Mouse (Mus musculus) common myeloid progenitor, adult 5-6 weeks (primary cell): ENCODE measurements around the gene Gadd45a. TPM values are rescaled to one million over a fixed set of nuclear protein-coding genes. Genes with fewer than 3 reads are reported as not detected.
"Not testable (repeated sequence)": the region's sequence is repeated elsewhere in the genome, so short reads cannot be mapped to it uniquely, and the experiment has no call there.

ENCODE experiments used
- ATAC-seq: replicated peaks from 2 replicates; pipeline ENCODE4 v1.8.0; 2016; ENCODE audit warnings: low read depth, mild to moderate bottlenecking, moderate TSS enrichment, inconsistent platforms; ENCODE audit not compliant: poor library complexity, severe bottlenecking
- total RNA-seq: library from RNA; stranded (forward); fragments of 200-1000, 187-1606 nt; gene quantifications from 2 replicates; pipeline ENCODE4 v1.2.3, GENCODE M21; 2017

Gadd45a gene
- total RNA-seq, 1 experiment from 2014 or later = 41.3 TPM

DNA sequence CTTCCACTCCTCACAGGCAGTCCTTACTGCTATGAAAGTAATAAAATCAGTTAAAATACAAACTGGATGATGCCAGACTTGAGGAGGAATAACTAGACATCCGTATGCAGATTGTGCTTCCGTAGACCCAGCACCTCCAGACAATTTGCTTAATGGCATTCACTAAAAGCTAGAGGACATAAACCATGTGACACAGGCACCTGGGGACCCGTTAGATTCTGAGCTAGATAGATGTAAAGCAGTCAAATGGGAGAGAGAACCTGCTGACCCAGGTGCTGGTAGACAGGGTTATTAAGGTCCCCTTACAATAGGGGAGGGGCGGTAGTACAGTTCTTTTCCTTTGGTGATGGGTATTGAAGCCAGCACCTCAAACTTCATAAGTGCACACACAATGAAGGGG lies 13.5 kb downstream of the Gadd45a start:
- ATAC-seq = no peak

- ATAC-seq = no peak
These were observed 15.9 kb downstream of the Gadd45a start for GRCm38 (mm10) chr6:67021308-67021707.

DNA sequence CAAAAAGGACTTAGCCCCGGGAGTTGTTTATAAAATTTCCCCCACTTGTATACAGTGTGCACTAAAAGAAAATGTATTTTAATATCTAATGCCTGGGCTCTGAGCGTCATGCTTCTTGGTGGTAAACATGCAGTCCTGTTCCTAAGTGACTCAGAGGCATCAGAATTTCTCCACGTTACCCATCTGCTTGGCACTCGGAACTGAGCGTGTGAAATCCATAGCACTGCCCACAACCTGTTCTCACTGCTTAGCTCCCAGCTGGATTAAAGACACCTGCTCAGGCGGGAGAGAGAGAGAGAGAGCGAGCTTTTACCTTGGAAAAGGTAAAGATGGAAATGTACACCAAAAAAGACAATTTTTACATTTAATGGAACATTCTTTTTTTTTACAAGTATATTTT lies 18.3 kb downstream of the Gadd45a start:
- ATAC-seq = not testable (repeated sequence)

GRCm38 (mm10) chr6:67018365-67018764 lies 18.9 kb downstream of the Gadd45a start:
- no peak for ATAC-seq

DNA sequence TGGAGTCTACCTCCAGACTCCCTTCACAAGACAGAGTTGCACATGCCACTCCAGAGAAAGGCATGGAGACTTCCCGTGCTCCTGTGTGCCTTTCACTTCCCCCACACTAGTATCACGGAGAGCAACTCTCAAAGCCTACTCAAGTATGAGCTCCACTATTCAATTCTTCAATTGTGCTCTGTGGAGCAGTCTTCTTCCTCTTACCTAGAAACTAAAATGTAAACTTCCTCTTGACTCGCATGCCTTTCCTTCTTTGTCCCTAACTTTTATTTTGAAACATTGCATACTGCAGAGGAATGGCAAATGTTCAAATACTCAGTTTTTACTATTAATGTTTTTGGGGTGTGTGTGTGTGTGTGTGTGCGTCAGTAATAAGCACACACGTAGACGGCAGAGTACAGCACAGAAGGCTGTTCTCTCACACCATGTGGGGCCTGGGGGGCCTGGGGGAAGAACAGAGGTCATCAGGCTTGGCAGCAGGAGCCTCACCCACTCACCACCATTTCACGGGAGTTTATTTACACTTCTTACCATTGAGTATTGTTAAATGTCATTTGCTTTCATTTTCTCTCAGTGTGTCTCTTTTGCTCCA lies 20.6 kb downstream of the Gadd45a start:
- ATAC-seq = no peak

DNA sequence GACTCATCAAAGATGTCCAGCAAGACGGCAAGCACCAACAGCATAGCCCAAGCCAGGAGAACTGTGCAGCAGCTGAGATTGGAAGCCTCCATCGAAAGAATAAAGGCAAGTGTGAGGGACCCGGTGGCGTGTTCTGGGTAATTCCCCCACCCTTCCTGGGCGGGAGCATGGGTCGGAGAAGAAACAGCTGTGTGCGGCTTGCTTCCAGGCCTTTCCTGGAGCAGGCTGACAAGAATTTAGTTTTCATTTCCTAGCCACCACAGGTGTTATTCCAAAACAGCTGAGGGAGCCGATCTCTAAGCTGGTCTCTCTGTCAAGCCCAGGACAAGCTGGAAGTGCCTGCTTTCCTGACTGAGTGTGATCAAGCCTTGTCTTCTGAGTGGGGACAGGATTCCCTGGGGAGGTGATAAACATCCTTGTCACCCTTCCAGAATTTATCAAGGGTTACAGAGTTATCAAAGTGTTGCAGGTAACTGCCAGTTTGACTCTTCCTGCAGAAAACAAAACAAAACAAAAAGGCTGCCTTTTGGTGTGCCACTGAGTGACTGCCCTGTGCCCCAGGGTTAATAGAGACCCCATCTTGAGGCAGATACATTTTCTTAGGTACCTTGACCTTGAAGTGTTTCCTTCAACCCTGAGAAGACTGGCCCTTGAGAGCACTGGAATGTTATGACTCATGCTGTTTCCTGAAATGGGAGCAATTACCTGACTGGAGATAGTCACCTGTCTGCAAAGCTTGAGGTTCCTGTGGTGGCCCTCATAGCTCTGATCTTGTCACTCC lies 21.3 kb downstream of the Gadd45a start:
- no peak for ATAC-seq

GRCm38 (mm10) chr6:67014679-67015075 lies 22.6 kb downstream of the Gadd45a start:
- no peak for ATAC-seq

GRCm38 (mm10) chr6:67013949-67014678 lies 23.1 kb downstream of the Gadd45a start:
- no peak for ATAC-seq

GRCm38 (mm10) chr6:67013293-67013948 lies 23.8 kb downstream of the Gadd45a start:
- no peak for ATAC-seq

DNA sequence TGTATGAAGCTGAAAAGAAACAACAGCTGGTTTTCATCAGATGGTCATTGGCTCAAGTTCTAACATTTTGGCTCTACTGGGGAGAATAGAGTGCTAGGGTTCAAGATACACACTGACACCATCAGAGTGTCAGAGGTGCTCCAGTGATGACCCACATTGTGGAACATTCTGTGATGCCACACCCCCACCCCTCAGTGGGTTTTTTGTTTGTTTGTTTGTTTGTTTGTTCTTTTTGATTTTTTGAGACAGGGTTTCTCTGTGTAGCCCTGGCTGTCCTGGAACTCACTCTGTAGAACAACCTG lies 26.1 kb downstream of the Gadd45a start:
- no peak for ATAC-seq

GRCm38 (mm10) chr6:67010370-67011216 lies 26.7 kb downstream of the Gadd45a start:
- no peak for ATAC-seq

- peak; percentile 22; the same call in 1 of the 2 replicates for ATAC-seq
These were observed 27.4 kb downstream of the Gadd45a start for GRCm38 (mm10) chr6:67009888-67010287.

DNA sequence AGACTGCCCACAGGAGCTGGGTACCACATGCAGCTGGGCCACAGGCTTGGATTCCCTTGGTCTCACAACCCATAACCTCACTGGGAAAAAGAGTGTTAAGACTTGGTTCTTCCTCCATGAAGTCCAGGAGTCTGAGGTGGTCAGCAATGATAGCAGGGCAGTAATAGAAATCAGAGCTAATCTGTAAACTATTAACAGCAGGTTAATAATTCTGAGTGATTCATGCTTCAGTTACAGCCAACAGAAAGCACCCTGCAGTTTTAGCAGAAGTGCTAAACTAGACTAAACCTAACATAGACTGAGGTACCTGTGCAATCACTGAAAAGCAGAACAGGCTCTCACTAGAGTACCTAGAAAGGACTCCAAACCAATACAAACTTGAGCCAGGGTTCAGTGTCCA lies 37.5 kb downstream of the Gadd45a start:
- no peak for ATAC-seq

GRCm38 (mm10) chr6:66998645-66999044 lies 38.6 kb downstream of the Gadd45a start:
- no peak for ATAC-seq

DNA sequence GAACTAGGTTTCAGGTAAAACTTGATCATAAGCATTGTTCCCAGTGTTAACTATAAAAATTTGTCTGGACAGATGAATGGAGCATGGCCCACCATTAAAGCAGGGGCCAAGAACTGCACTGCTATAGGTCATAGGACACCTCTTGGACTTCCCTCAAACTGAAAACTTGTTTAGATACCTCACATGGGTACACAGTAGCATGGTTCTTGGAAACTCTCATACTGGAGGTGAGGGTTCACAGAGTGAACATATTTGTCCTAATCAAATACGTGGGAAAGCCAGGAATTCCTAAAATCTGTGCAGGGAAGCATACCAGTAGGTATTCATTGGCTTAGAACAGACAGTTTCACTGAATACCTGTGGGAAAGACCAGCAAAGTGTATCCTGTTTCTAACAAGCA lies 41.0 kb downstream of the Gadd45a start:
- ATAC-seq = no peak

DNA sequence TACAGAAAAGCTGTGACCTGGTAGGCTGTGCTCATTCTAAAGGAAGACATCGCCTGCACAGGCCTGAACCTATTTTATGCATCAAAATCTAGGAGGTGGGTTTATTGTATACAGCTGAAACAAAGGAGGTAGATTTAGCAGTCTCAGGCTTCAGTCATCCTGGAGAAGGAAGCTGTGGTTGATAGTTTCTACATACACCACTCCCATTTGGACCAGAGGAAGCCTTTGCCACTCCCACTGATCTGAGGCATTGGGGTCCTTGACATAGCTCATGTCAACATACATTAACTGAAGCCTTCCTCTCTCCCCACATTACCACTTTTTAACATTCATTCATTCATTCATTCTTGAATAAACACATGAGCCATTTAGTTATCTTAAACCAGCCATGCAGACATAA lies 41.4 kb downstream of the Gadd45a start:
- ATAC-seq = peak; percentile 86

DNA sequence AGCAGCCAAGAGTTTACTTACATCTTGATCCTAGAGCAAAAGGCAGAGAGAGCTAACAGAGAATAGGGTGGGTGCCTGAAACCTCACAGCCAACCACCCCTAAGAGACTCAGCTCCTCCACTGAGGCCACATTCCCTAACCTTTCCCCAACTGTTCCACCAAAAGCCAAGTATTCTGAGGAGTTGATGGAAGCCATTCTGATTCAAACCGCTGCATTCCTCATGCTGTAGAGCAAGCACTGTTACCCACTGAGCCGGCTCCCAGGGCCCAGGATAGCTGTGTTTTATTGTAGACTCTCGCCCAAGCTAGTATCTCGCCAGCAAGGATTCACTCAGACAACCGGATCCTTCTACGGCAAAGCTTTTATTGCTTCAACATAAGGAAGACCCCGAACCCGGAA lies 42.3 kb downstream of the Gadd45a start:
- ATAC-seq = no peak

- ATAC-seq = no peak
These were observed 44.5 kb downstream of the Gadd45a start for GRCm38 (mm10) chr6:66992786-66993185.

DNA sequence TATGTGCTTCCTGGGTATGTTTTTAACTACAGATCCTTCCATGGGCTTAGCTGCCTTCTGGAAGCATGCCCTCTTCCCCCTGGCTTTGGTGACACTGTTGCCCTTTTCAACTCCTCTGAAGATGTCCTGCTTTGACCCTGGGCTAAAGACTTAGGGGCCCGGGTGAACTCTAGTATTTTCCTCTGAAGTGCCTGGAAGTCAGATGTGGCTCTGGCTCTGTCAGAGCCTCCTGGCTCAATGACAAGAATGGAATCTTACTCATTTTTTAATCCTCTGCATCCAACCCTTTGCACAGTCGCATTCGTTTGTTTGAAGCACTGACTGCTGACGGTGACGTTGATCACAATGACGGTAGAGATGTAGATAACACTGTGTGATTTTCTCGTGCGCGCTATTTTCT lies 45.0 kb downstream of the Gadd45a start:
- ATAC-seq = no peak

DNA sequence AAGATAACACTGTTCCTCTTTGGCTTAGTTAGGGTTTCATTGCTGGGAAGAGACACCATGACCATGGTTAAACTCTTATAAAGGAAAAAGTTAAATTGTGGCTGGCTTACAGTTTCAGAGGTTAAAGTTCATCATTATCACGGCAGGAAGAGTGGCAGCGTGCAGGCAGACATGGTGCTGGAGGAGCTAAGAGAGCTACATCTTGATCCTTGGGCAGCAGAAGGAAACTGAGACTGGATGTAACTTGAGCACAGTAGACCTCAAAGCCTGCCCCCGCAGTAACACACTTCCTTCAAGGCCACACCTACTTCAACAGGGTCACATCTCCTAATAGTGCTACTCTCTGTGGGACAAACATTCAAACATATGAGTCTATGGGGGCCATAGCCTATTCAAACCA lies 47.7 kb downstream of the Gadd45a start:
- ATAC-seq = 0 out of 2 replicates have a peak, but pooled peaks have one; percentile 33
